Mouse (Mus musculus) A20 (cell line): Measurements from ENCODE around the gene Flywch2.

ENCODE experiments used
- DNase-seq: peaks from one replicate; pipeline ENCODE4 v3.0.0-alpha.2; 2011; ENCODE audit warnings: low read depth, low spot score

The Flywch2 gene

GRCm38 (mm10) chr17:23785561-23786471 is at the start of gene Flywch2:
TSS of gene Flywch2 (minus strand) at chr17:23786081.
- no peak for DNase-seq

DNA sequence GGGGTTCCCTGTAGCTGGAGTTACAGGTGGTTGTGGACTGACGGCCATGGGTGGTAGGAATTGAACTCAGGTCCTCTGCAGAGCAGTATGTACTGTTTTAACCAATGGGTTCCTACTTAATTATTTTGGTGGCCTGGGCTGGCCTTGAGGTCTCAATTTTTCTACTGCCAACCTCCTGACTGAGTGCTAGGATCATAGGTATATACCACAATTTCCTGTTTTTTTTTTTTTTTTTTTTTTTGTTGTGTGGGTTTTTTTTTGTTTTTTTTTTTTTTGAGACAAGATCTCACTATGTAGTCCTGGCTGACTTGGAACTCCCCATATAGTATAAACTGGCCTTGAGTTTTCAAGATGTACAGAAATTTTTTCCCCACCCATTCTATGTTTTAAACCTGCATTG is 45.3 kb upstream of the Flywch2 start:
- DNase-seq, result no peak

GRCm38 (mm10) chr17:23829064-23829619 is 43.3 kb upstream of the Flywch2 start, which contains the start of gene Elob:
TSS of gene Elob (minus strand) at chr17:23829136.
- peak; percentile 94 for DNase-seq

- DNase-seq, result peak; percentile 79
These were observed 42.6 kb upstream of the Flywch2 start for GRCm38 (mm10) chr17:23828271-23829001.

DNA sequence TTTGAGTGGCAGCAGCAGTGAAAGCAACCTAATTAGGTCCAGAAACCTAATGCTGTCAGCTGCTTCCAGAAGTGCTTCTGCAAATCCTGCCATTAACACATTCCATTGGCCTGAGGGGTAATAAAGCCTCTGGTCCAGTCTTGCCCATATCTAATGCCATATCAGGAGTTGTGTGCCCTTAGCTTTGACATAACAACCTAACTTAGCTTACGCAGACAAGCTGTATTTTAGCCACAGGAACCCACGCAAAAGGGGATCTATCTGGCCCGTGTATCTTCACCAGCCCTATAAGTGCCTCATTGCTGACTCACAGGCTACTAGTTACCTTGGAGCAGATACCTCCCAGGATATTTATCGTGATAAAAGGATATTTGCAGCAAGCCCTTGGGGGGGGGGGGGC is 39.7 kb upstream of the Flywch2 start:
- no peak for DNase-seq

DNA sequence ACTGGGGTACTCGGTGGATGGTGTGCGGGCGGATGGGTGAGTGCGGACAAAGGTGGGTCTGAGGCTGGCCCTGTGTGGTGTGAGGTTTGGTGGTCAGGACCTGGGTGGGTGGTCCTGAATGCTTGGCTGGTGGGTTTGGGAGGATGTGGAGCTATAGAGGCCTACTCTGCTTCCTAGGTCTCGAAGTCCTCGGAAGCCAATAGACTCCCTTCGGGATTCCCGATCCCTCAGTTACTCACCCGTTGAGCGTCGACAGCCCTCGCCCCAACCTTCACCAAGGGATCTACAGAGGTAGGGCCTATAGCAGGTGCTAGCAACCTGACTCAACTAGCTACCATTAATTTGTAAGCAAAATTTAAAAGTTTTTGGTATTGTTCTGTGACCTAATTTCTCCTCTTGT is 37.7 kb upstream of the Flywch2 start:
- DNase-seq, result no peak

DNA sequence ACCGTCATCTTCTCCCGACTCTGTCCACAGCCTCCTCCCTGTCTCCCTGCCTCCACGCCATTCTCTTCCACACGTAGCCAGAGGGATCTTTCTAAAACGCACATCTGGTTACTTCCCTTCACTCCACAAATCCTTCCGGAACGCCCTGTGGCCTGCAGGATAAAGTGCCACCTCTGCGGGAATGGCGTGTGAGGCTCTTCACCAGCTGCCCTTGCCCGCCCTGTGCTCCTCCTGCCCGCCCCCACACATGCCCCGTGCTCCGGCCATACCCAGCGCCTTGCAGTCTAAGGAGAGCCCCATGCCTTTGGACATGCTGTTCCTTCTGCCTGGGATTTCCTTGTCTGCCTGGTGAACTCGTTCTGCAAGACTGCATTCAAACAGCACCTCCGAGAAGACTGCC is 37.1 kb upstream of the Flywch2 start:
- DNase-seq, result no peak

- DNase-seq, result no peak
These were observed 36.2 kb upstream of the Flywch2 start for GRCm38 (mm10) chr17:23822094-23822493.

- DNase-seq, result no peak
These were observed 34.9 kb upstream of the Flywch2 start for GRCm38 (mm10) chr17:23820731-23821130.

DNA sequence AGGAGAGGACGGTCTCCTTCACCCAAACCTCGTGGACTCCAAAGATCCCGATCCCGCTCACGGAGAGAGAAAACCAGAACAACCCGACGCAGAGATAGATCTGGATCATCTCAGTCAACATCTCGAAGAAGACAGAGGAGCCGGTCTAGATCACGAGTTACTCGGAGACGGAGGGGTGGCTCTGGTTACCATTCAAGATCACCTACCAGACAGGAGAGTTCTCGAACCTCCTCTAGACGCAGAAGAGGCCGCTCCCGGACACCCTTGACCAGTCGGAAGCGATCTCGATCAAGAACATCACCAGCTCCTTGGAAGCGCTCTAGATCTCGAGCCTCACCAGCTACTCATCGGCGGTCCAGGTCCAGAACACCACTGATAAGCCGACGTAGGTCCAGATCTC is 33.4 kb upstream of the Flywch2 start:
- no peak for DNase-seq

DNA sequence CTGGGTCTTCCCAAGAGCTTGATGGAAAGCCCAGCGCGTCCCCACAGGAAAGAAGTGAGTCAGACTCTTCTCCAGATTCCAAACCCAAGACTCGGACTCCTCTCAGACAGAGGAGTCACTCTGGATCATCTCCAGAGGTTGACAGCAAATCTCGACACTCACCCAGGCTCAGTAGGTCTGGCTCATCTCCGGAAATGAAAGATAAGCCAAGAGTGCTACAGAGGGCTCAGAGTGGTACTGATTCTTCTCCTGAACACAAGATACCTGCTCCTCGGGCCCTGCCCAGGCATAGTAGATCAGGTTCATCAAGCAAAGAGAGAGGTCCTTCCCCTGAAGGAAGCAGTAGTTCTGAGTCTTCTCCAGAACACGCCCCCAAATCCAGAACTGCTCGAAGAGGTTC is 32.7 kb upstream of the Flywch2 start:
- DNase-seq, result no peak

GRCm38 (mm10) chr17:23815641-23816040 is 29.8 kb upstream of the Flywch2 start:
- DNase-seq, result no peak

- DNase-seq, result no peak
These were observed 22.0 kb upstream of the Flywch2 start for GRCm38 (mm10) chr17:23807918-23808317.

DNA sequence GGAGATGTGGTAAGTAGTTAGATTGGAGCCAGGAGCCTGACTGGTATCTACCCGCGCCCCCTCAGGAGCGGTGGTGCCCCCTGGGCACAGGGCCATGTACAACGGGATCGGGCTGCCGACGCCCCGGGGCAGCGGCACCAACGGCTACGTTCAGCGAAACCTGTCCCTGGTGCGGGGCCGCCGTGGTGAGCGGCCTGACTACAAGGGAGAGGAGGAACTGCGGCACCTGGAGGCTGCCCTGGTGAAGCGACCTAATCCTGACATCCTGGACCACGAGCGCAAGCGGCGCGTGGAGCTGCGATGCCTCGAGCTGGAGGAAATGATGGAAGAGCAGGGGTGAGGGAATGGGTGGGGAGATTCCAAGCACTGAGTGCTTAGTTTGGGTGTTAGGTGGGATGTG is 21.0 kb upstream of the Flywch2 start:
- no peak for DNase-seq

GRCm38 (mm10) chr17:23804426-23805085 is 18.7 kb upstream of the Flywch2 start:
- DNase-seq, result peak; percentile 65

GRCm38 (mm10) chr17:23803366-23804041 is 17.6 kb upstream of the Flywch2 start:
- peak; percentile 88 for DNase-seq

DNA sequence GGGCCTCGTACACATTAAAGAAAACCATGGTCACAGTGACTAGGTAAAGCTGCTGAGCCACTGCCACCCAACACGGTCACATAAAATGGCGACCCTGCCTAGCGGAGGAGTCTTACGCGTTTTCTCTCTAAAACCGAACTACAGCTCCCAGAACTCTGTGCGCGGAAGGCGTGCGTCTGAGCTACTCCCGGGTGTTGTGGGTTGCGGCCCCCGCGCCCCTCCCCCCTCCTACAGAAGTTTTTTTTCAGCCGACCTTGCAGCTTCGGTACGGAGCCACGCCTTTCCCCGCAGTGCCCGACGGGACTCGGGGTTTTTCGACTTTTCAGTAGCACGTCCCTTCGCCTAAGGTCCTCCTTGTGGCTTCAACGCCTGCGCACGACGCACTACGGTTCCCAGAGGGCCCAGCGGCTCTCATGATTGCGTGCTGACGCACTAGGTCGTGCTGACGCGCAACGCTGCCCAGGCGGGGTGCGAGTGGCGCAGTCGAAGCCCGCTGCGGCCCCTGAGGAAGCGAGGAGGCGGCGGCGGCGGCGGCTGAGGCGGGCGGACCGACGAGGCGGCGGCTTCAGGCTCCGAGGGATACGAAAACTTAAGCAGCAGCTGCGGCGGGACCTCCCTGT is 17.0 kb upstream of the Flywch2 start:
- peak; percentile 99 for DNase-seq

- DNase-seq, result no peak
These were observed 15.7 kb upstream of the Flywch2 start for GRCm38 (mm10) chr17:23801627-23802026.

DNA sequence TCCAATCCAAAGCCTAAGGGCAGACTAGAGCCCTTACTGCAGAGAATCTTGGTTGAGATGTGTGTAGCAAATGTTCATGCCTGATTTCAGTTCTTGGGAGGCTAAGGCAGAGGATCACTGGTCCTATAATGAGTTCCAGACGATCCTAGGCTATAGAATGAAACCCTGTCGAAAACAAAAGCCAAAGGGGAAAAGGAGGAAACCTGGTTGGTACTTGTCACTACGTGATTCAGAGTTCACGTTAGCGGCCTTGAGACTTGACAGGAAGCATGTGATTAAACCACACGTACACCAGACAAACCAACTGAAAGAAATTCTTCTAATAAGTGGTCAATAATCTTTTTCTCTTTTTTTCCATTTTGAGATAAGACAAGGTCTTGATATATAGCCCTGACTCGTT is 11.4 kb upstream of the Flywch2 start:
- no peak for DNase-seq

- DNase-seq, result no peak
These were observed 9.4 kb upstream of the Flywch2 start for GRCm38 (mm10) chr17:23795323-23795722.

DNA sequence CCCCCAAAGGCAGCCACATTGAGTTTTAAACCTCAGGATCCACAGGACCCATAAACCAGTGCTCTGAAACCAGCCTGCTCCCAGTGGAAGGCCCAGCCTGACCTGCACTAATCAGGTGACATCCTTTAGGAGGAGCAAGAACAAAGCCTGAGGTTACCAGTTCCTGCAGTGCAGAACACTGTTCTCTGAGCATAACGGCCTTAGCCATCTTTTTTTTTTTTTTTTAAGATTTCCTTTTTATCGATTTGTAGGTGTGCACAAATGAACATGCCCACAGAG is 5.1 kb upstream of the Flywch2 start:
- DNase-seq, result no peak
